Mouse (Mus musculus): Measurements from ENCODE around the gene Aldh8a1. TPM values are rescaled to one million over a fixed set of nuclear protein-coding genes. Genes with fewer than 3 reads are reported as not detected.
"Not testable (repeated sequence)": the region's sequence is repeated elsewhere in the genome, so short reads cannot be mapped to it uniquely, and the experiment has no call there.

Gene Aldh8a1
- polyA plus RNA-seq, 1 experiment from 2014 or later: 0.38 TPM

- Histone ChIP-seq H3K4me1 (replicated peaks) (peaks cover 56% of the 10 kb centered on the region), H3K27ac (ENCODE audit: poor library complexity, severe bottlenecking) (peak overlapping the region; percentile 92)
- H3K9me3 ChIP-seq (replicated peaks); H3K27me3 ChIP-seq (replicated peaks); H3K9ac ChIP-seq; H3K4me2 ChIP-seq; H3K36me3 ChIP-seq; H3K4me3 ChIP-seq; ATAC-seq (ENCODE audit: insufficient number of reproducible peaks, low FRiP score): not testable (repeated sequence)
- 64% methylated on average over 6 of the region's 6 CpGs for WGBS
Observed at GRCm38 (mm10) chr10:21398873-21399425, 21.9 kb downstream of the Aldh8a1 start.

- ATAC-seq (ENCODE audit: insufficient number of reproducible peaks, low FRiP score): no peak
- Histone ChIP-seq H3K4me1 (replicated peaks) (peaks cover 56% of the 10 kb centered on the region), H3K9me3 (replicated peaks) (no peaks in the 10 kb centered on the region), H3K4me3 (no peak overlapping the region), H3K4me2 (peak overlapping the region; percentile 35), H3K36me3 (no peaks in the 10 kb centered on the region), H3K27me3 (replicated peaks) (no peaks in the 10 kb centered on the region), H3K9ac (no peak overlapping the region), H3K27ac (ENCODE audit: poor library complexity, severe bottlenecking) (peak overlapping the region; percentile 92)
- WGBS: 17% methylated on average over 8 of the region's 8 CpGs
Observed at GRCm38 (mm10) chr10:21399622-21400021, 22.5 kb downstream of the Aldh8a1 start.

GRCm38 (mm10) chr10:21400031-21400430 lies 22.9 kb downstream of the Aldh8a1 start:
- Histone ChIP-seq H3K4me3 (no peak overlapping the region), H3K4me1 (replicated peaks) (peaks cover 53% of the 10 kb centered on the region), H3K36me3 (no peaks in the 10 kb centered on the region), H3K9me3 (replicated peaks) (no peaks in the 10 kb centered on the region), H3K27ac (ENCODE audit: poor library complexity, severe bottlenecking) (peak overlapping the region; percentile 92), H3K9ac (no peak overlapping the region), H3K4me2 (peak overlapping the region; percentile 35), H3K27me3 (replicated peaks) (no peaks in the 10 kb centered on the region)
- ATAC-seq (ENCODE audit: insufficient number of reproducible peaks, low FRiP score): peak; percentile 78
- 5% methylated on average over 7 of the region's 7 CpGs for WGBS

- Histone ChIP-seq H3K9ac (no peak overlapping the region), H3K9me3 (replicated peaks) (no peaks in the 10 kb centered on the region), H3K4me3 (no peak overlapping the region), H3K36me3 (no peaks in the 10 kb centered on the region), H3K4me1 (replicated peaks) (peaks cover 49% of the 10 kb centered on the region), H3K4me2 (peak overlapping the region; percentile 35), H3K27me3 (replicated peaks) (no peaks in the 10 kb centered on the region), H3K27ac (ENCODE audit: poor library complexity, severe bottlenecking) (peak overlapping the region; percentile 92)
- ATAC-seq (ENCODE audit: insufficient number of reproducible peaks, low FRiP score): peak; percentile 76; the same call in 1 of the 2 replicates
- WGBS: 9% methylated on average over 2 of the region's 2 CpGs
Observed at GRCm38 (mm10) chr10:21400453-21400852, 23.4 kb downstream of the Aldh8a1 start.

GRCm38 (mm10) chr10:21401259-21401658 lies 24.2 kb downstream of the Aldh8a1 start:
- H3K27me3 ChIP-seq (replicated peaks): no peaks in the 10 kb centered on the region
- WGBS: 47% methylated on average over 4 of the region's 4 CpGs
- H3K9ac ChIP-seq: no peak overlapping the region
- H3K36me3 ChIP-seq: no peaks in the 10 kb centered on the region
- H3K9me3 ChIP-seq (replicated peaks): no peaks in the 10 kb centered on the region
- H3K27ac ChIP-seq (ENCODE audit: poor library complexity, severe bottlenecking): peak overlapping the region; percentile 92
- no peak for ATAC-seq (ENCODE audit: insufficient number of reproducible peaks, low FRiP score)
- H3K4me2 ChIP-seq: no peak overlapping the region
- H3K4me1 ChIP-seq (replicated peaks): peaks cover 46% of the 10 kb centered on the region
- H3K4me3 ChIP-seq: no peak overlapping the region

- no peak for ATAC-seq (ENCODE audit: insufficient number of reproducible peaks, low FRiP score)
- Histone ChIP-seq H3K27me3 (replicated peaks) (no peaks in the 10 kb centered on the region), H3K4me1 (replicated peaks) (peaks cover 32% of the 10 kb centered on the region), H3K4me3 (no peak overlapping the region), H3K9ac (no peak overlapping the region), H3K9me3 (replicated peaks) (no peaks in the 10 kb centered on the region), H3K4me2 (no peak overlapping the region), H3K27ac (ENCODE audit: poor library complexity, severe bottlenecking) (no peak overlapping the region), H3K36me3 (no peaks in the 10 kb centered on the region)
- WGBS: 75% methylated on average over 4 of the region's 4 CpGs
Observed at GRCm38 (mm10) chr10:21404822-21405221, 27.7 kb downstream of the Aldh8a1 start.

GRCm38 (mm10) chr10:21405707-21406534 lies 28.8 kb downstream of the Aldh8a1 start:
- no peak for ATAC-seq (ENCODE audit: insufficient number of reproducible peaks, low FRiP score)
- H3K4me1 ChIP-seq (replicated peaks): peaks cover 22% of the 10 kb centered on the region
- no peak overlapping the region for H3K27ac ChIP-seq (ENCODE audit: poor library complexity, severe bottlenecking)
- 79% methylated on average over 11 of the region's 11 CpGs for WGBS
- H3K4me3 ChIP-seq: no peak overlapping the region
- no peaks in the 10 kb centered on the region for H3K9me3 ChIP-seq (replicated peaks)
- H3K4me2 ChIP-seq: no peak overlapping the region
- no peak overlapping the region for H3K9ac ChIP-seq
- no peaks in the 10 kb centered on the region for H3K36me3 ChIP-seq
- H3K27me3 ChIP-seq (replicated peaks): no peaks in the 10 kb centered on the region

GRCm38 (mm10) chr10:21410711-21411110 lies 33.6 kb downstream of the Aldh8a1 start:
- no peak overlapping the region for H3K27ac ChIP-seq (ENCODE audit: poor library complexity, severe bottlenecking)
- H3K36me3 ChIP-seq: no peaks in the 10 kb centered on the region
- H3K27me3 ChIP-seq (replicated peaks): no peaks in the 10 kb centered on the region
- no peak overlapping the region for H3K4me3 ChIP-seq
- H3K4me2 ChIP-seq: no peak overlapping the region
- peaks cover 15% of the 10 kb centered on the region for H3K4me1 ChIP-seq (replicated peaks)
- H3K9ac ChIP-seq: no peak overlapping the region
- no peaks in the 10 kb centered on the region for H3K9me3 ChIP-seq (replicated peaks)
- WGBS: 78% methylated on average over 5 of the region's 5 CpGs
- no peak for ATAC-seq (ENCODE audit: insufficient number of reproducible peaks, low FRiP score)

- Histone ChIP-seq H3K27ac (ENCODE audit: poor library complexity, severe bottlenecking) (no peak overlapping the region), H3K9ac (no peak overlapping the region), H3K4me1 (replicated peaks) (peaks cover 20% of the 10 kb centered on the region), H3K9me3 (replicated peaks) (no peaks in the 10 kb centered on the region), H3K27me3 (replicated peaks) (no peaks in the 10 kb centered on the region), H3K36me3 (no peaks in the 10 kb centered on the region), H3K4me2 (no peak overlapping the region), H3K4me3 (no peak overlapping the region)
- 68% methylated on average over 6 of the region's 6 CpGs for WGBS
- ATAC-seq (ENCODE audit: insufficient number of reproducible peaks, low FRiP score): no peak
Observed at GRCm38 (mm10) chr10:21411621-21412205, 34.6 kb downstream of the Aldh8a1 start.

GRCm38 (mm10) chr10:21415031-21415430 lies 37.9 kb downstream of the Aldh8a1 start:
- Histone ChIP-seq H3K4me1 (replicated peaks) (peaks cover 18% of the 10 kb centered on the region), H3K9ac (no peak overlapping the region), H3K36me3 (no peaks in the 10 kb centered on the region), H3K4me3 (no peak overlapping the region), H3K4me2 (no peak overlapping the region), H3K9me3 (replicated peaks) (0 out of 2 replicates have a peak, but pooled peaks cover 4% of the 10 kb centered on the region), H3K27me3 (replicated peaks) (no peaks in the 10 kb centered on the region), H3K27ac (ENCODE audit: poor library complexity, severe bottlenecking) (no peak overlapping the region; the same call in 1 of the 2 replicates)
- ATAC-seq (ENCODE audit: insufficient number of reproducible peaks, low FRiP score): no peak
- 65% methylated on average over 4 of the region's 4 CpGs for WGBS

GRCm38 (mm10) chr10:21416184-21416583 lies 39.1 kb downstream of the Aldh8a1 start:
- no peak overlapping the region for H3K27ac ChIP-seq (ENCODE audit: poor library complexity, severe bottlenecking)
- ATAC-seq (ENCODE audit: insufficient number of reproducible peaks, low FRiP score): no peak
- H3K4me3 ChIP-seq: no peak overlapping the region
- no peak overlapping the region for H3K4me2 ChIP-seq
- H3K4me1 ChIP-seq (replicated peaks): peaks cover 18% of the 10 kb centered on the region
- whole genome bisulfite sequencing: 81% methylated on average over 5 of the region's 5 CpGs
- no peaks in the 10 kb centered on the region for H3K36me3 ChIP-seq
- H3K9me3 ChIP-seq (replicated peaks): 0 out of 2 replicates have a peak, but pooled peaks cover 4% of the 10 kb centered on the region
- H3K9ac ChIP-seq: no peak overlapping the region
- no peaks in the 10 kb centered on the region for H3K27me3 ChIP-seq (replicated peaks)

Measured in heart, embryonic 12.5 days (tissue).